Mouse (Mus musculus) cerebellum, adult 2 months (tissue): ENCODE measurements around the gene Gkap1.

Experiments
- CTCF ChIP-seq: fragments of 200-500 bp; IDR thresholded peaks from 2 replicates; pipeline ENCODE4 v1.5.1; 2011; ENCODE audit warnings: low read depth, mild to moderate bottlenecking, control low read depth, low read length, moderate library complexity, borderline replicate concordance; ENCODE audit not compliant: insufficient read depth
- POLR2A ChIP-seq: fragments of 200-500 bp; IDR thresholded peaks from 2 replicates; pipeline ENCODE4 v1.6.1; 2011; ENCODE audit warnings: low read length, control low read depth, borderline replicate concordance; ENCODE audit not compliant: insufficient read depth

DNA sequence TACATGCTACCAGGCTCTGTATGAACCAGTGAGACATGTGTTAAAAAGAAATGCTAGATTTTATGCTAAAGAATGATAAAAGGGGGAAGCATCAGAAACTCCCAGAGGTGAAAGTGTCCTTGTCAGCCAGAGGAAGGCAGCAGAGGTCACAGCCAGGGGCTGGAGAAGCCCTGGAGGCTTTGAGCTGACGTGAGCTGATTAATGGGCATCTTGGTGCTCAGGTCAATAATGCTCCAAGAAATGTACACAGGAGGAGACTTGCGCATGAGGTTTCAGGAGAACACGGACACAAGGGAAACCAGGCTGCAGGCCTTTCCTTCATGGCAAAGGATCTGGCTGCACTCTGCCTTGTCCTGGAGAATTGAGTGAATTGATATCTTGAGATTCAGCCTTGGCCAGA lies 87.7 kb downstream of the Gkap1 start:
- TF ChIP-seq CTCF (no peak), POLR2A (no peak)
